Mouse (Mus musculus): ENCODE measurements at regions not wholly inside any gene's neighbourhood (a gene's known extent, or its start where the extent isn't known, plus 50 kb on each side); places are given as distances from the start of the nearest gene placed in this dataset.

GRCm38 (mm10) chr14:24895196-24895595 is 408.3 kb downstream of the Rps24 start:
- H3K36me3 ChIP-seq (ENCODE audit: insufficient read depth, low read length), result no peaks in the 10 kb centered on the region
- H3K27me3 ChIP-seq (ENCODE audit: insufficient read depth, low read length), result no peaks in the 10 kb centered on the region
- ATAC-seq (ENCODE audit: low FRiP score, low TSS enrichment), result no peak
- no peak overlapping the region for H3K27ac ChIP-seq (ENCODE audit: low read length)
- no peak overlapping the region for H3K9ac ChIP-seq (replicated peaks; ENCODE audit: low read length)
- H3K4me3 ChIP-seq (ENCODE audit: low read length), result no peak overlapping the region
- H3K4me2 ChIP-seq (replicated peaks; ENCODE audit: low read depth, low read length), result no peak overlapping the region
- no peaks in the 10 kb centered on the region for H3K9me3 ChIP-seq (ENCODE audit: low read length)
- 0 out of 2 replicates have a peak, but pooled peaks cover 4% of the 10 kb centered on the region for H3K4me1 ChIP-seq (ENCODE audit: insufficient read depth, low read length)
- WGBS, result 60% methylated on average over 1 of the region's 1 CpGs

DNA sequence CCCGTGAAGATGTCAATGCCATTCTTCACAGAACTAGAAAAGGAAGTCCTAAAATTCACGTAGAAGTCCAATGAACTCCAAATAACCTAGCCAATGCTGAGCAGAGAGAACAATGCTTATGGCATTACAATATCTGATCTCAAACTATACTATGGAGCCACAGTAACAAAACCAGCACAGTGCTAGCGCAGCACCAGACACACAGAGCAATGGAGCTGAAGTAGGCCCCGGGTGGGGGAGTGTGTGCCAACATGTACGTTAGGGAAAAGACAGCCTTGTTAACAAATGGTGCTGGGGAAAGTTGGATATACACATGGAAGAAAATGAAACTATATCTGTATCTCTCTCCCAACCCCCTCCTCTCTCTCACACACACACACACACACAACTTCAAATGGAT is 409.8 kb downstream of the Rps24 start:
- Histone ChIP-seq H3K36me3 (ENCODE audit: insufficient read depth, low read length) (no peaks in the 10 kb centered on the region), H3K9ac (replicated peaks; ENCODE audit: low read length) (no peak overlapping the region), H3K4me3 (ENCODE audit: low read length) (no peak overlapping the region), H3K27me3 (ENCODE audit: insufficient read depth, low read length) (no peaks in the 10 kb centered on the region), H3K9me3 (ENCODE audit: low read length) (no peaks in the 10 kb centered on the region), H3K4me1 (ENCODE audit: insufficient read depth, low read length) (no peaks in the 10 kb centered on the region), H3K4me2 (replicated peaks; ENCODE audit: low read depth, low read length) (no peak overlapping the region), H3K27ac (ENCODE audit: low read length) (no peak overlapping the region)
- 94% methylated on average over 5 of the region's 5 CpGs for WGBS
- ATAC-seq (ENCODE audit: low FRiP score, low TSS enrichment), result no peak

DNA sequence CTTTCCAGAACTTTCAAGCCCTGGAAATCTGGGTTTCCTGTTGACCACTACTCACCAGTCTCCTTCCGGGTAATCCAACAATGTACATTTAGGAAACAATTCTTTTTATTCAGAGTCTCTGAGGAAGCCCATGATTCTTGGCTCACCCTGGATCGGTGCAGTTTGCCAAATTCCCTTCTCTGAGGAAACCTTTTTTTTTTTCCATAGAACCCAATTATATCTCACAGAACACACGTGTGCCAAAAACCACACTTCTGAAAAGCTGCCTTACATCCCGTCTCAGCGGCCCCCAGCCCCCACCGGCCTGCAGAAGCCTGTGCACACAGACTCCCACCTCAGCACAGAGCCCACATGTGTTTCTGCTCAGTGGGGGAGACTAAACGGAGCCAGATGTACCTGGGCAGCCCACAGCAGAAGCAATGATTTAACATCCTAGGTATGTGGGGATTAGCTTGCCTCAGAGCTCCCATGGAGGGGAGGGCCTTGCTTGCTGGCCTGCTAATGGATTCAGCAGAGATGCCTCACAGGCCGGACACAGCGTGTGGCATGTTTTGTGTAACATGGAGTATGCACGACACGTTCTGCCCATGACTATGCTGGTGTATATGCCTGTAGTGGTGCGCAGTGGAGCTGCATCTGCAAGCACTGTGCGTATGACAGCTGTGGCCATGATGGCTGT is 413.7 kb downstream of the Rps24 start:
- Histone ChIP-seq H3K27me3 (ENCODE audit: insufficient read depth, low read length) (no peaks in the 10 kb centered on the region), H3K9me3 (ENCODE audit: low read length) (no peaks in the 10 kb centered on the region), H3K4me2 (replicated peaks; ENCODE audit: low read depth, low read length) (no peak overlapping the region), H3K9ac (replicated peaks; ENCODE audit: low read length) (no peak overlapping the region), H3K36me3 (ENCODE audit: insufficient read depth, low read length) (no peaks in the 10 kb centered on the region), H3K4me3 (ENCODE audit: low read length) (no peak overlapping the region), H3K4me1 (ENCODE audit: insufficient read depth, low read length) (no peaks in the 10 kb centered on the region), H3K27ac (ENCODE audit: low read length) (peak overlapping the region; percentile 5; the same call in 1 of the 2 replicates)
- ATAC-seq (ENCODE audit: low FRiP score, low TSS enrichment), result peak; percentile 57; the same call in 1 of the 2 replicates
- WGBS, result 66% methylated on average over 13 of the region's 13 CpGs

- Histone ChIP-seq H3K4me2 (replicated peaks; ENCODE audit: low read depth, low read length) (no peak overlapping the region), H3K4me3 (ENCODE audit: low read length) (no peak overlapping the region), H3K27me3 (ENCODE audit: insufficient read depth, low read length) (no peaks in the 10 kb centered on the region), H3K9me3 (ENCODE audit: low read length) (no peaks in the 10 kb centered on the region), H3K4me1 (ENCODE audit: insufficient read depth, low read length) (no peaks in the 10 kb centered on the region), H3K27ac (ENCODE audit: low read length) (no peak overlapping the region), H3K36me3 (ENCODE audit: insufficient read depth, low read length) (no peaks in the 10 kb centered on the region), H3K9ac (replicated peaks; ENCODE audit: low read length) (no peak overlapping the region)
- no peak for ATAC-seq (ENCODE audit: low FRiP score, low TSS enrichment)
- WGBS, result 60% methylated on average over 7 of the region's 7 CpGs
These were observed 414.8 kb downstream of the Rps24 start for GRCm38 (mm10) chr14:24901726-24902125.

DNA sequence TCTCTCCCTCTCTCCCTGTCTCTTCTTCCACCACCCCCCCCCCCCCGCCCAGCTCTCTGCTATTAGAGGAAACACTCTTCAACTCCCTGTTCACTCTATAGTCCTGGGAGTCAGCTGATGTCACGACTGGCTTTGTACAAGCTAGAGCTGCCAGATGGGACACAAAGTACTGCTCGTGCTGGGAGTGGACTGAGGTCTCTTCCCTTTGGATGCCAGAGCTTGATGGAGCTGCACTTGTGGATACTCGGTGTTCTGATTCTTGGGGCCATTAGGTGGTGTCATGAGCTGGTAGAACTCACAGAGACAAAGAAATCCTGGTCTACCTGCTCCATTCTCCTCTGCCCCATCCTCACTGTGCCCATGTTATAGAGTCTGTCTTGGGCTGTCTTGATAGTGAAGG is 415.9 kb downstream of the Rps24 start:
- whole genome bisulfite sequencing, result 11% methylated on average over 3 of the region's 4 CpGs
- Histone ChIP-seq H3K9me3 (ENCODE audit: low read length) (no peaks in the 10 kb centered on the region), H3K4me3 (ENCODE audit: low read length) (no peak overlapping the region), H3K27me3 (ENCODE audit: insufficient read depth, low read length) (no peaks in the 10 kb centered on the region), H3K36me3 (ENCODE audit: insufficient read depth, low read length) (no peaks in the 10 kb centered on the region), H3K4me1 (ENCODE audit: insufficient read depth, low read length) (no peaks in the 10 kb centered on the region), H3K9ac (replicated peaks; ENCODE audit: low read length) (no peak overlapping the region), H3K4me2 (replicated peaks; ENCODE audit: low read depth, low read length) (no peak overlapping the region), H3K27ac (ENCODE audit: low read length) (no peak overlapping the region)
- ATAC-seq (ENCODE audit: low FRiP score, low TSS enrichment), result no peak

DNA sequence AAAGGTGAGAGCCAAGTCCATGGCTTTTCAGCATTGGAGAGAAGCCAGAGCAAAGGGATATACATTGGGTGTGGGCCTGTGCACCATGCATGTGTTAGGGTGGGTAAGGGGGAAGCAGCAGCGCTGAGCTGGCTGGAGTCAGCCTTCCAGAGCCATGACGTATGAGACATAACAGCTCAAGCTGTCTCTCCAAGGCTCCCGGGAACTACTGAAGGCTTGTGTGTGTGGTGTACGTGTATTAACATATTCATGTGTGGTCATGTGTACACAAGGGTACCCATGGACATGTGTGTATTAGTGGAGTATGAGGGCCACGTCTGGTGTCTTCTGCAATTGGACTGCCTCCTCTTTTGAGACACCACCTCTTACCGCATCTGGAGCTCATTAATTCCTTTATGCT is 417.8 kb downstream of the Rps24 start:
- Histone ChIP-seq H3K36me3 (ENCODE audit: insufficient read depth, low read length) (no peaks in the 10 kb centered on the region), H3K4me3 (ENCODE audit: low read length) (no peak overlapping the region), H3K4me1 (ENCODE audit: insufficient read depth, low read length) (no peaks in the 10 kb centered on the region), H3K9ac (replicated peaks; ENCODE audit: low read length) (no peak overlapping the region), H3K27me3 (ENCODE audit: insufficient read depth, low read length) (no peaks in the 10 kb centered on the region), H3K9me3 (ENCODE audit: low read length) (no peaks in the 10 kb centered on the region), H3K4me2 (replicated peaks; ENCODE audit: low read depth, low read length) (no peak overlapping the region), H3K27ac (ENCODE audit: low read length) (no peak overlapping the region)
- WGBS, result 90% methylated on average over 6 of the region's 6 CpGs
- no peak for ATAC-seq (ENCODE audit: low FRiP score, low TSS enrichment)

DNA sequence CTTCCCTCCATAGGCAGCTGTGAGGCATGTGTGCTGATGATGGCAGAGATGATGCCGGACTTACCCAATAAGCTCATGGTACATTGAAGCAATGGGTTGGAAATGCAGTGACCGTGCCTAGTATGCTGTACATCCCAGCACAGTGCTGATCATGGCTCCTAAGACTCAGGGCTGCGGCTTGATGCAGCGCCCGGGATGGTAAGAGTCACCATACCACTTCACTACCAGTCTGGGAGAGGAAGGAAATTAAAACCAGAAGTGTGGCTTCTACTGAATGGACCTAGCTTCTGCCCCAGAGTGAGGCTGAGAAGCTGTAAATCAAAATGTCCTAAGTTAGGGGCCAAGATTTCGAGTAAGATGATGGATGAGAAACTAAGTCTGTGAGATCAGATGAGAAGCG is 420.0 kb downstream of the Rps24 start:
- WGBS, result 66% methylated on average over 7 of the region's 7 CpGs

DNA sequence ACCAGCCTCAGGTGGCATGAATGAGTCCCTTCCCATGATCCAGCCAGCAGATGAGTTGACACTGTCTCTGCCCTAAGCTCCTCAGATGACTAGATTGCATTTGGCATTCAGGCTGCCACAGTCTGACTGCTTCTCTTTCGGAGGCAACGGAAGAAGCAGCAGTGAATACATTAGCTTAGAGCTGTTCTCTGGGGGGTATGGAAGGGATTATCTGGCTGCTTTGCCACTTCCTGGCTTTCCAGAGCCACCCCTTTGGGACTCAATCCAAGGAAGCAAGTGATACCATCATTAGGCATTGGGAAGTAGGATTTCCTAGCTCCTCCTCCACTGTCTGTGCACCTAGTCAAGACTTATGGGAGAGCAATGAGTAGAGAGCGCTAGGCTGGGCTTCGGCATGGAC is 421.5 kb downstream of the Rps24 start:
- no peak overlapping the region for H3K27ac ChIP-seq (ENCODE audit: low read length)
- no peaks in the 10 kb centered on the region for H3K9me3 ChIP-seq (ENCODE audit: low read length)
- H3K36me3 ChIP-seq (ENCODE audit: insufficient read depth, low read length), result no peaks in the 10 kb centered on the region
- H3K27me3 ChIP-seq (ENCODE audit: insufficient read depth, low read length), result no peaks in the 10 kb centered on the region
- H3K4me3 ChIP-seq (ENCODE audit: low read length), result no peak overlapping the region
- H3K4me2 ChIP-seq (replicated peaks; ENCODE audit: low read depth, low read length), result no peak overlapping the region
- ATAC-seq (ENCODE audit: low FRiP score, low TSS enrichment), result no peak
- no peaks in the 10 kb centered on the region for H3K4me1 ChIP-seq (ENCODE audit: insufficient read depth, low read length)
- 89% methylated on average over 4 of the region's 4 CpGs for WGBS
- H3K9ac ChIP-seq (replicated peaks; ENCODE audit: low read length), result no peak overlapping the region

More for the DNA sequence above, 420.0 kb downstream of the Rps24 start:
- Histone ChIP-seq H3K9me3 (ENCODE audit: low read length) (no peaks in the 10 kb centered on the region), H3K36me3 (ENCODE audit: insufficient read depth, low read length) (no peaks in the 10 kb centered on the region), H3K9ac (replicated peaks; ENCODE audit: low read length) (no peak overlapping the region), H3K4me2 (replicated peaks; ENCODE audit: low read depth, low read length) (no peak overlapping the region), H3K27ac (ENCODE audit: low read length) (no peak overlapping the region), H3K4me1 (ENCODE audit: insufficient read depth, low read length) (no peaks in the 10 kb centered on the region), H3K4me3 (ENCODE audit: low read length) (no peak overlapping the region), H3K27me3 (ENCODE audit: insufficient read depth, low read length) (no peaks in the 10 kb centered on the region)
- no peak for ATAC-seq (ENCODE audit: low FRiP score, low TSS enrichment)

- Histone ChIP-seq H3K9ac (replicated peaks; ENCODE audit: low read length) (no peak overlapping the region), H3K4me3 (ENCODE audit: low read length) (no peak overlapping the region), H3K4me2 (replicated peaks; ENCODE audit: low read depth, low read length) (no peak overlapping the region), H3K36me3 (ENCODE audit: insufficient read depth, low read length) (no peaks in the 10 kb centered on the region), H3K4me1 (ENCODE audit: insufficient read depth, low read length) (no peaks in the 10 kb centered on the region), H3K9me3 (ENCODE audit: low read length) (no peaks in the 10 kb centered on the region), H3K27ac (ENCODE audit: low read length) (no peak overlapping the region), H3K27me3 (ENCODE audit: insufficient read depth, low read length) (no peaks in the 10 kb centered on the region)
- WGBS, result 62% methylated on average over 6 of the region's 6 CpGs
- no peak for ATAC-seq (ENCODE audit: low FRiP score, low TSS enrichment)
These were observed 424.7 kb downstream of the Rps24 start for GRCm38 (mm10) chr14:24911621-24912020.

GRCm38 (mm10) chr14:24919056-24919455 is 432.1 kb downstream of the Rps24 start:
- H3K36me3 ChIP-seq (ENCODE audit: insufficient read depth, low read length), result no peaks in the 10 kb centered on the region
- no peaks in the 10 kb centered on the region for H3K27me3 ChIP-seq (ENCODE audit: insufficient read depth, low read length)
- 94% methylated on average over 3 of the region's 3 CpGs for WGBS
- no peak overlapping the region for H3K27ac ChIP-seq (ENCODE audit: low read length)
- no peak overlapping the region for H3K4me3 ChIP-seq (ENCODE audit: low read length)
- H3K4me1 ChIP-seq (ENCODE audit: insufficient read depth, low read length), result no peaks in the 10 kb centered on the region
- no peak overlapping the region for H3K9ac ChIP-seq (replicated peaks; ENCODE audit: low read length)
- no peak overlapping the region for H3K4me2 ChIP-seq (replicated peaks; ENCODE audit: low read depth, low read length)
- H3K9me3 ChIP-seq (ENCODE audit: low read length), result no peaks in the 10 kb centered on the region
- no peak for ATAC-seq (ENCODE audit: low FRiP score, low TSS enrichment)

Measured in kidney, embryonic 16.5 days (tissue).